Mouse (Mus musculus) neural tube, embryonic 14.5 days (tissue): ENCODE data around the gene Atat1. TPM values are rescaled to one million over a fixed set of nuclear protein-coding genes. Genes with fewer than 3 reads are reported as not detected.

Source experiments
- ATAC-seq: fragments of 200-750 bp; cut with Nextera tagmentation; 2 replicates; pipeline ENCODE4 v1.8.0; 2017; ENCODE audit warnings: low read depth, mild to moderate bottlenecking, moderate TSS enrichment, moderate library complexity
- H3K27ac ChIP-seq: fragments of 300-500 bp; sonication (generic); 2 replicates; pipeline ENCODE4 v1.5.1; 2014; ENCODE audit warnings: low read depth, mild to moderate bottlenecking, control low read depth, low read length, moderate library complexity, mixed read lengths
- H3K27me3 ChIP-seq: fragments of 300-500 bp; sonication (generic); 2 replicates; pipeline ENCODE4 v1.6.1; 2014; ENCODE audit warnings: low read length; ENCODE audit not compliant: control insufficient read depth, insufficient read depth
- H3K36me3 ChIP-seq: fragments of 300-500 bp; sonication (generic); 2 replicates; pipeline ENCODE4 v1.6.1; 2014; ENCODE audit warnings: low read length, mixed read lengths; ENCODE audit not compliant: control insufficient read depth, insufficient read depth
- H3K4me1 ChIP-seq: fragments of 300-500 bp; sonication (generic); 2 replicates; pipeline ENCODE4 v1.6.1; 2014; ENCODE audit warnings: low read length; ENCODE audit not compliant: control insufficient read depth, insufficient read depth
- H3K4me2 ChIP-seq: fragments of 300-500 bp; sonication (generic); 2 replicates; pipeline ENCODE4 v1.6.1; 2014; ENCODE audit warnings: mild to moderate bottlenecking, low read depth, low read length, control low read depth
- H3K4me3 ChIP-seq: fragments of 300-500 bp; sonication (generic); 2 replicates; pipeline ENCODE4 v1.5.1; 2014; ENCODE audit warnings: low read depth, low read length, control low read depth, mixed read lengths
- H3K9ac ChIP-seq: fragments of 300-500 bp; sonication (generic); replicated peaks from 2 replicates; pipeline ENCODE4 v1.6.1; 2014; ENCODE audit warnings: low read depth, mild to moderate bottlenecking, control low read depth, low read length, mixed read lengths
- H3K9me3 ChIP-seq: fragments of 300-500 bp; sonication (generic); 2 replicates; pipeline ENCODE4 v1.6.1; 2016; ENCODE audit warnings: low read length; ENCODE audit not compliant: control insufficient read depth
- WGBS: fragments of 180-500 bp; shearing (Covaris S2); extraction: QIAGEN DNeasy Blood & Tissue Kit; methylation state at CpG from one replicate; pipeline ENCODE4 v1.1.7; 2014; 5-methylcytosine and 5-hydroxymethylcytosine counted together
- polyA plus RNA-seq: library from polyadenylated mRNA; unstranded; fragments of >200 nt; fragmentation: Nextera tagmentation; extraction: Ambion mirVana; gene quantifications from 2 replicates; pipeline ENCODE4 v1.2.1, GENCODE M21; 2014

Gene Atat1
- polyA plus RNA-seq, 1 experiment from 2014 or later = 481 TPM

DNA sequence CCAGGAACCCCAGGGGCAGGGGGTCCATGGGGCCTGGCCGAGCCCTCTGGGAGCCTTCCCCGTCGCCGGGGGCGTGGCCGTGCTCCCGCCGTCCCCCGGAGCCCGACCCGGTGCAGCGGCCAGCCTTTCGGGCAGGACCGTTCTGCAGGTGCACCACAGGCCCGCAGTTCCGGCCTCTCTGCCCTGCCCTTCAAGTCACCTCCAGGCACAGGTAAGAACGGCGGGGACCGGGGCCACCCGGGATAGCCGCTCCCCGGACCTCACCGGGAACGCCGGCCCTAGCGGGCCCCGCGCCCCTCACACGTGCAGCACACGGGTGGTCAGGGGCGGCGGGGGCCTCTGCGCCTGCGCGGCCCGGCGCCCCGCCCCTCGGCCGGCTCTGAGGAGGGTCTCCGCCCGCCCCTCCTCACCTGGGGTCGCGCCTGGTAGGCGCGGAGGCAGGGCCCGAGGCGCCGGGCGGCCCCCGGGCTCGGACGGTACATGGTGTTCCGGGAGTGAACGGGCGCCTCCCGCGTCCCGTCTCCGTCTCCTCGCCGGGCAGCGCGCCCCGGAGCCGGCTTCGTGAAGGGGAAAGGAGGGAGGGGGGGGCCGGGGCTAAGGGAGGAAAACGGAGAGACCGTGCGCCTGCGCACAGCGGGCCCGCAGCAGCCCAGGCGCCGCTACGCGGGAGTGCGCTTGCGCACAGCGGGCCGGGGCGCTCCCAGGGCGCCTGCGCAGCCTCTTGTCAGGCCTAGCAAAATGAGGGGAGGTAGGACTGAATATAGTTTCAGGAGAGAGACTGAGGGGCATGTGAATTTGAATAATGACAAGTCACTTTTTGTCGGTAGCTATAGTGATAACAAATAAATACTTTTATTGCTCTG lies 12.9 kb downstream of the Atat1 start, which contains the start of gene 2310061I04Rik:
Gene 2310061I04Rik (minus strand): TSS at position 651 of the 863 bp plus-strand sequence.
- peaks cover 51% of the 10 kb centered on the region for H3K36me3 ChIP-seq
- WGBS = under 1% methylated on average over 75 of the region's 86 CpGs

DNA sequence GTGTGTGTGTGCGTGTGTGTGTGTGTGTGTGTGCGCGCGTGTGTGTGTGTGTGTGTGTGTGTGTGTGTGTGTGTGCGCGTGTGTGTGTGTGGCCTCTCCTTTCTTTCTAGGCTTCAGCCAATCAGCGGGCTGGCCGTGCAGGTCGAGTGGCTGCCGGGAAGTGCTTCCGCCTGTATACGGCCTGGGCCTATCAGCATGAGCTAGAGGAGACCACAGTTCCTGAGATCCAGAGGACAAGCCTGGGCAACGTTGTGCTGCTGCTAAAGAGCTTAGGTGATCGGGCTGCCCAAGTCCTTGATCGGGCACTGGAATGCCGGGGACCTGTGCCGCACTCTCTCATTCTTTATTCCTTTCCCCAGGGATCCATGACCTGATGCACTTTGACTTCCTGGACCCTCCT lies 22.1 kb downstream of the Atat1 start:
- Histone ChIP-seq H3K27ac (no peak overlapping the region), H3K27me3 (no peaks in the 10 kb centered on the region), H3K9me3 (no peaks in the 10 kb centered on the region), H3K36me3 (peaks cover 80% of the 10 kb centered on the region), H3K4me2 (no peak overlapping the region), H3K4me1 (no peaks in the 10 kb centered on the region), H3K9ac (no peak overlapping the region), H3K4me3 (no peak overlapping the region)
- WGBS = 82% methylated on average over 14 of the region's 17 CpGs
- ATAC-seq = no peak

More for the DNA sequence above, 12.9 kb downstream of the Atat1 start, which contains the start of gene 2310061I04Rik:
- ATAC-seq = peak; percentile 92
- Histone ChIP-seq H3K4me3 (peak within 1 kb of the TSS; percentile 78), H3K4me1 (peaks cover 13% of the 10 kb centered on the region), H3K27ac (peak within 1 kb of the TSS; percentile 95), H3K27me3 (no peaks in the 10 kb centered on the region), H3K9me3 (no peaks in the 10 kb centered on the region), H3K4me2 (peak within 1 kb of the TSS; percentile 100), H3K9ac (peak within 1 kb of the TSS; percentile 76)

DNA sequence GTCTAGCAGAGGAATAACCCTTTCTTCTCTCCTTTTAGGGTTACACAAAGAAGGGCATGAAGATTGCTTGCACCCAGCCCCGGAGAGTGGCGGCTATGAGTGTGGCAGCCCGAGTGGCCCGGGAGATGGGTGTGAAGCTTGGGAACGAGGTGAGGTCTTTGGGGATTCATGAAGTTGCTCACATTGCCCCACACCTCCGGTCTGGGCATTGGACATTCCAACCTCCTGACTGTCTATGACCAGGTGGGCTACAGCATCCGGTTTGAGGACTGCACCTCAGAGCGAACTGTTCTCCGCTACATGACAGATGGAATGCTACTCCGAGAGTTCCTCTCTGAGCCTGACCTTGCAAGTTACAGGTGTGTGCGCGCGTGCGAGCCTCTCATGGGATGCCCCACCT lies 26.1 kb downstream of the Atat1 start:
- ATAC-seq = no peak
- peaks cover 9% of the 10 kb centered on the region for H3K4me1 ChIP-seq
- H3K4me3 ChIP-seq = no peak overlapping the region
- no peak overlapping the region for H3K9ac ChIP-seq
- no peak overlapping the region for H3K4me2 ChIP-seq
- H3K36me3 ChIP-seq = peaks cover 61% of the 10 kb centered on the region
- H3K27ac ChIP-seq = no peak overlapping the region
- H3K9me3 ChIP-seq = no peaks in the 10 kb centered on the region
- no peaks in the 10 kb centered on the region for H3K27me3 ChIP-seq
- 95% methylated on average over 14 of the region's 14 CpGs for WGBS

DNA sequence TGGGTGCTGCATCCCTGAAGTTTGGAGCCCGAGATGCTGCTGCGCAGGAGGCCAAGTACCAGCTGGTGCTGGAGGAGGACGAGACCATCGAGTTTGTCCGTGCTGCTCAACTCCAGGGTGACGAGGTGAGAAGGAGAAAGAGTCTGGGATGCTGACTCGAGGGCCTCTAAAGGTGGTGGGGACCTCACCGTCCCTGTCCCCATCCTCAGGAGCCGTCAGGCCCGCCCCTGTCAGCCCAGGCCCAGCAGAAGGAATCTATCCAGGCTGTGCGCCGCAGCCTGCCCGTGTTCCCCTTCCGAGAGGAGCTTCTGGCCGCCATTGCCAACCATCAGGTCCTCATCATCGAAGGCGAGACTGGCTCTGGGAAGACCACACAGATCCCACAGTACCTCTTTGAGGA lies 27.0 kb downstream of the Atat1 start:
- Histone ChIP-seq H3K4me2 (no peak overlapping the region), H3K27ac (no peak overlapping the region), H3K4me1 (peaks cover 9% of the 10 kb centered on the region), H3K9me3 (no peaks in the 10 kb centered on the region), H3K9ac (no peak overlapping the region), H3K36me3 (peaks cover 52% of the 10 kb centered on the region), H3K4me3 (no peak overlapping the region), H3K27me3 (no peaks in the 10 kb centered on the region)
- no peak for ATAC-seq
- WGBS = 95% methylated on average over 17 of the region's 17 CpGs

DNA sequence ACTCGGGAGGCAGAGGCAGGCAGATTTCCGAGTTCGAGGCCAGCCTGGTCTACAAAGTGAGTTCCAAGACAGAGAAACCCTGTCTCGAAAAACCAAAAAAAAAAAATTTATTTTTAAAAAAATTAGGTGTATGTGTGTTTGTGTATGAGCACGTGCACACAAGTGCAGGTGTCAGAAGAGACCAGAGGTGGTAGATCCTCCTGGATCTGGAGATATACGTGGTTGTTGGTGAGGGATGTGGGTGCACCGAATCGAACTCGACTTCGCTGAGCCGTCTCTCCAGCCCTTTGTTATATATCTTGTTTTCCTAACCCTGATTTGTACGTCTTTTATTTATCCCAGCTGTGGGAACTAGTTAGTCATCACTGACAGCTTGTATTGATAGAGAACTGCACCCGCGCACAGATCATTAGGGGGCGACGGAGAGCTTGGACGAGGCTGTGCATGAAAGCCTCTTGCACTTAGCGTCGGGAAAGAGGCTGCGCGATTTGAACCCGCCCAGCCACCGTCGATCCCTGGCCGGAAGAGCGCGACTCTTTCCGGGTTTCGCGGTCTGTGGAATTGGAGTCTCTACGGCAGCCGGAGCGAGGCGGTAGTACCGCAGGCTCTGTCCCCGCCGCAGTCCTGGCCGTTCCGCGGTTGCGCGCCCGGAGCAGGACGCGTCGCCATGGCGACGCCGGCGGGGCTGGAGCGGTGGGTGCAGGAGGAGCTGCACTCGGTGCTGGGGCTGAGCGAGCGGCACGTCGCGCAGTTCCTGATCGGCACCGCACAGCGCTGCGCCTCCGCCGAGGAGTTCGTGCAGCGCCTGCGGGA lies 30.4 kb downstream of the Atat1 start, which contains the start of gene Dhx16:
Gene Dhx16 (plus strand): TSS at position 575 of the 813 bp plus-strand sequence.
- ATAC-seq = peak; percentile 93

DNA sequence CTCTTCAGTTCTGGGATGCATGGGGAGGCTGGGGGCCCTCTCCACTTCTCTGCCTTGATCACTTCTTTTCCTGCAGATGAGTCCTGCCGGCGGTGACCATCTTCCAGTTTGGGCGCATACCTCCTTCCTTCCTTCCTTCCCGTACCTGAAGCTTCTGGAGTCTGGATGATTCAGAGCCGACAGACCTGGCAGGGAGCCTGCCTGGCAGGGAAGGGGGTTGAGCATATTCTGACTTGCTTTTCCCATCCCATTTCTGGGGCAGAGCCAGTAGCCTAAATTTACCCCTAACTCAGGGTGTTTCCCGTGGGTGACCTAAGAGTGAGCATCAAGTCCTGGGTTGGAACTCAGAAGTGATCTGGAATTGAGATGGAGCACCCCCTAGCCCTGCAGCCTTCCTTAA lies 35.2 kb downstream of the Atat1 start:
- Histone ChIP-seq H3K4me1 (peaks cover 27% of the 10 kb centered on the region), H3K9me3 (no peaks in the 10 kb centered on the region), H3K27ac (no peak overlapping the region), H3K9ac (no peak overlapping the region), H3K4me3 (no peak overlapping the region), H3K27me3 (no peaks in the 10 kb centered on the region), H3K4me2 (no peak overlapping the region), H3K36me3 (peaks cover 19% of the 10 kb centered on the region)
- ATAC-seq = no peak
- 93% methylated on average over 6 of the region's 6 CpGs for whole genome bisulfite sequencing

More for the DNA sequence above, 30.4 kb downstream of the Atat1 start, which contains the start of gene Dhx16:
- Histone ChIP-seq H3K9ac (peak within 1 kb of the TSS; percentile 83), H3K4me2 (peak within 1 kb of the TSS; percentile 57), H3K4me1 (peaks cover 9% of the 10 kb centered on the region), H3K9me3 (no peaks in the 10 kb centered on the region), H3K4me3 (peak within 1 kb of the TSS; percentile 94), H3K27ac (peak within 1 kb of the TSS; percentile 67), H3K36me3 (peaks cover 35% of the 10 kb centered on the region), H3K27me3 (no peaks in the 10 kb centered on the region)
- WGBS = 6% methylated on average over 66 of the region's 66 CpGs

DNA sequence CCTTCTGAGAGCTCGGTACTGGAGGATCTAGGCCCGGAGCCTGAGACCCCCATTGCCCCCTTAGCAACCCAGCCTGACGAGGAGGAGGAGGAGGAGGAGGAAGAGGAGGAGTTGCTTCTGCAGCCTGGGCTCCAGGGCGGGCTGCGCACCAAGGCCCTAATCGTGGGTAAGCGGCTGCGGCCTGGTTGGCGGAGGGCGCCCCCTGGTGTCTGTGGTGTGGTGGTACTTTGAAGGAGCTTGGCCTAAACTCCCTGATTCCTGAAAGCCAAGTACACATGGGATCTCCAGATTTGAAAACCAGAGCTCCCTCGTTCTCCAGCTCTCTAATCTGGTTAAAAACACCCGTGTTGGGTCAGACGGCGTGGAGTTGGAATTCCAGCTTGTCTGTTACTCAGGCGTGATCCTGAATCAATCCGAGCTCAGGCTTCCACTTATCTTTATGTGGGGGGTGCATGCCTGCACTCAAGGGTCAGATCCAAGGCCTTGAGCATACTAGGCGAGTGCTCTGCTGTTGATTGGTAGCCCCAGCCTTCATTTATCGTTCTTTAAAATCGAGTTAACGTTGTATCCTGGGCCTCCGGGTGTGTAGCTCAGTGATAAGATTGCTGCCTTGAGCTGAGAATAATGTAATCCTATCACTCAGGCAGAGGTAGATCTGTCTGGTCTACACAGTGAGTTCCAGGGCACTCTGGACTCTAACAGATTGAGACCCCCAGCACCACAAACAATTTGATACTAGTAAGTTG lies 35.9 kb downstream of the Atat1 start:
- Histone ChIP-seq H3K4me3 (no peak overlapping the region), H3K36me3 (peaks cover 19% of the 10 kb centered on the region), H3K4me2 (no peak overlapping the region; the same call in 1 of the 2 replicates), H3K9ac (no peak overlapping the region), H3K27ac (0 out of 2 replicates have a peak overlapping the region, but pooled peaks have one; percentile 44), H3K9me3 (no peaks in the 10 kb centered on the region), H3K4me1 (peaks cover 31% of the 10 kb centered on the region), H3K27me3 (no peaks in the 10 kb centered on the region)
- 32% methylated on average over 21 of the region's 21 CpGs for WGBS
- ATAC-seq = peak; percentile 45; the same call in 1 of the 2 replicates

DNA sequence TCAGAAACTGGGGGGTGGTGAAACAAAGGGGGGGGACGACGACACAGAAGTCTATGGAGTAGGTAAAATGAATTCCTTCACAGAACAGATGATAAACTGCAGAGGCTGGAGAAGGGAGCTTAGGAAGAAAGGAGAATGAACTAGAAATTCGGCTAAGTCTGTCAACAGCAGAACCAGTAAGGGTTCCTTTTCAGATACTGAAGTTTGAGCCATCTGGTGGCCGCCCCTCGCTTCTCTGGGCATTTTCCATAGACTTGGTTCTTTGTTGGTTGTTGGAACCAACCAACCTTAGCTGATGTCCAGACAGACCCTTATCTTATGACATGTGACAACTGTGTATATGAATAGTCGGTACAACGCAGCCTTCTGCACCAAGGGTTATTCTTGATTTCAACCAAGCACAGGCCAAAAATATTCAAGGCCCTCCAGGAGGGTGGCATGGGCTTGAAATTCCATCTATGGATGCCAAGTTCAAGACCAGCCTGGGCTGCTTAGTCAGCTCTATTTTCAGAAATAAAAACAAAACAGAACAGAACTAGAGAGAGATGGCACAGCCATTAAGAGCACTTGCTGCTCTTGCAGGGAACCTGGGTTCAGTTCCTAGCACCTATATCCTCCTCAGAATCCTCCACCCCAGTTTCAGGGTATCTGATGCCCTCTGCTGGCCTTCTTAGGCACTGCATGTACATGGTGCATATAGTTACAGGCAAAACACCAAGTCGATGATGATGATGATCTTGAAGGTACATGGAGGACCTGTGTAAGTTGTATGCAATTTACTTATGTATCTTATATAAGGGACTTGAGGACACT lies 38.8 kb downstream of the Atat1 start:
- H3K9me3 ChIP-seq = no peaks in the 10 kb centered on the region
- 85% methylated on average over 8 of the region's 8 CpGs for WGBS
- H3K27ac ChIP-seq = no peak overlapping the region
- H3K9ac ChIP-seq = peak overlapping the region; percentile 63; the same call in 1 of the 2 replicates
- peak overlapping the region; percentile 94 for H3K4me2 ChIP-seq
- H3K4me1 ChIP-seq = peaks cover 44% of the 10 kb centered on the region
- H3K27me3 ChIP-seq = no peaks in the 10 kb centered on the region
- peaks cover 16% of the 10 kb centered on the region for H3K36me3 ChIP-seq
- H3K4me3 ChIP-seq = peak overlapping the region; percentile 78; the same call in 1 of the 2 replicates
- no peak for ATAC-seq
